Mouse (Mus musculus): ENCODE results near the gene Ccdc84. TPM values are rescaled to one million over a fixed set of nuclear protein-coding genes. Genes with fewer than 3 reads are reported as not detected.
"Not testable (repeated sequence)": the region's sequence is repeated elsewhere in the genome, so short reads cannot be mapped to it uniquely, and the experiment has no call there.

Gene Ccdc84
- polyA plus RNA-seq, 1 experiment from 2014 or later = 24.5 TPM

- ATAC-seq (no peak), DNase-seq (ENCODE audit: low spot score) (no peak)
- H3K36me3 ChIP-seq (ENCODE audit: insufficient read depth, low read length) = peaks cover 7% of the 10 kb centered on the region; the same call in 1 of the 2 replicates
- peak overlapping the region; percentile 70; the same call in 1 of the 2 replicates for H3K4me3 ChIP-seq (ENCODE audit: low read depth, low read length)
- peak overlapping the region; percentile 59 for H3K4me2 ChIP-seq (replicated peaks; ENCODE audit: low read depth, low read length)
- peaks cover 4% of the 10 kb centered on the region for H3K4me1 ChIP-seq (ENCODE audit: insufficient read depth, low read depth, low read length)
- TF ChIP-seq EP300 (IDR thresholded peaks at IDR 0.05) (no peak), CTCF (IDR thresholded peaks at IDR 0.05) (no peak)
- no peaks in the 10 kb centered on the region for H3K27me3 ChIP-seq (replicated peaks; ENCODE audit: insufficient read depth, low read length)
- no peak overlapping the region for H3K27ac ChIP-seq (ENCODE audit: low read length)
- no peaks in the 10 kb centered on the region for H3K9me3 ChIP-seq (ENCODE audit: low read length)
- WGBS = 78% methylated on average over 5 of the region's 5 CpGs
- 0 out of 2 replicates have a peak overlapping the region, but pooled peaks have one; percentile 44 for H3K9ac ChIP-seq (replicated peaks; ENCODE audit: low read depth)
Measured at GRCm38 (mm10) chr9:44378153-44378730, 40.1 kb downstream of the Ccdc84 start.

GRCm38 (mm10) chr9:44377335-44377734, 41.0 kb downstream of the Ccdc84 start:
- H3K4me2 ChIP-seq (replicated peaks; ENCODE audit: low read depth, low read length); H3K36me3 ChIP-seq (ENCODE audit: insufficient read depth, low read length); ATAC-seq; H3K27me3 ChIP-seq (replicated peaks; ENCODE audit: insufficient read depth, low read length); H3K4me3 ChIP-seq (ENCODE audit: low read depth, low read length); H3K27ac ChIP-seq (ENCODE audit: low read length); H3K9ac ChIP-seq (replicated peaks; ENCODE audit: low read depth); DNase-seq (ENCODE audit: low spot score); H3K4me1 ChIP-seq (ENCODE audit: insufficient read depth, low read depth, low read length); H3K9me3 ChIP-seq (ENCODE audit: low read length): not testable (repeated sequence)
- WGBS = 84% methylated on average over 2 of the region's 2 CpGs

GRCm38 (mm10) chr9:44376141-44376540, 42.2 kb downstream of the Ccdc84 start:
- TF ChIP-seq EP300 (IDR thresholded peaks at IDR 0.05) (no peak), CTCF (IDR thresholded peaks at IDR 0.05) (no peak)
- Histone ChIP-seq H3K4me1 (ENCODE audit: insufficient read depth, low read depth, low read length) (peaks cover 4% of the 10 kb centered on the region), H3K4me3 (ENCODE audit: low read depth, low read length) (no peak overlapping the region), H3K27me3 (replicated peaks; ENCODE audit: insufficient read depth, low read length) (no peaks in the 10 kb centered on the region), H3K9ac (replicated peaks; ENCODE audit: low read depth) (no peak overlapping the region), H3K27ac (ENCODE audit: low read length) (no peak overlapping the region), H3K36me3 (ENCODE audit: insufficient read depth, low read length) (no peaks in the 10 kb centered on the region), H3K4me2 (replicated peaks; ENCODE audit: low read depth, low read length) (no peak overlapping the region), H3K9me3 (ENCODE audit: low read length) (no peaks in the 10 kb centered on the region)
- WGBS = 77% methylated on average over 6 of the region's 6 CpGs
- ATAC-seq (no peak), DNase-seq (ENCODE audit: low spot score) (no peak)

- H3K9ac ChIP-seq (replicated peaks; ENCODE audit: low read depth) = no peak overlapping the region
- no peaks in the 10 kb centered on the region for H3K9me3 ChIP-seq (ENCODE audit: low read length)
- no peaks in the 10 kb centered on the region for H3K36me3 ChIP-seq (ENCODE audit: insufficient read depth, low read length)
- TF ChIP-seq EP300 (IDR thresholded peaks at IDR 0.05) = no peak
- H3K27ac ChIP-seq (ENCODE audit: low read length) = no peak overlapping the region
- no peak overlapping the region for H3K4me2 ChIP-seq (replicated peaks; ENCODE audit: low read depth, low read length)
- H3K4me1 ChIP-seq (ENCODE audit: insufficient read depth, low read depth, low read length) = no peaks in the 10 kb centered on the region
- H3K27me3 ChIP-seq (replicated peaks; ENCODE audit: insufficient read depth, low read length) = no peaks in the 10 kb centered on the region
- no peak overlapping the region for H3K4me3 ChIP-seq (ENCODE audit: low read depth, low read length)
- DNase-seq (ENCODE audit: low spot score) (no peak), ATAC-seq (no peak)
Measured at GRCm38 (mm10) chr9:44373386-44373785, 45.0 kb downstream of the Ccdc84 start.

GRCm38 (mm10) chr9:44364480-44364879, 53.9 kb downstream of the Ccdc84 start:
- no peaks in the 10 kb centered on the region for H3K4me1 ChIP-seq (ENCODE audit: insufficient read depth, low read depth, low read length)
- H3K9ac ChIP-seq (replicated peaks; ENCODE audit: low read depth) = no peak overlapping the region
- no peaks in the 10 kb centered on the region for H3K9me3 ChIP-seq (ENCODE audit: low read length)
- ATAC-seq (no peak), DNase-seq (ENCODE audit: low spot score) (no peak)
- WGBS = 59% methylated on average over 3 of the region's 3 CpGs
- H3K4me2 ChIP-seq (replicated peaks; ENCODE audit: low read depth, low read length) = no peak overlapping the region
- H3K36me3 ChIP-seq (ENCODE audit: insufficient read depth, low read length) = peaks cover 3% of the 10 kb centered on the region; the same call in 1 of the 2 replicates
- H3K27me3 ChIP-seq (replicated peaks; ENCODE audit: insufficient read depth, low read length) = no peaks in the 10 kb centered on the region
- TF ChIP-seq EP300 (IDR thresholded peaks at IDR 0.05) (no peak), CTCF (IDR thresholded peaks at IDR 0.05) (peak; percentile 51)
- H3K4me3 ChIP-seq (ENCODE audit: low read depth, low read length) = no peak overlapping the region
- H3K27ac ChIP-seq (ENCODE audit: low read length) = no peak overlapping the region

GRCm38 (mm10) chr9:44361931-44362330, 56.4 kb downstream of the Ccdc84 start:
- ATAC-seq = peak; percentile 37
- not testable (repeated sequence) for H3K4me1 ChIP-seq (ENCODE audit: insufficient read depth, low read depth, low read length); H3K27me3 ChIP-seq (replicated peaks; ENCODE audit: insufficient read depth, low read length); DNase-seq (ENCODE audit: low spot score); H3K9me3 ChIP-seq (ENCODE audit: low read length)
- H3K27ac ChIP-seq (ENCODE audit: low read length) = peak overlapping the region; percentile 2; the same call in 1 of the 2 replicates
- H3K36me3 ChIP-seq (ENCODE audit: insufficient read depth, low read length) = peaks cover 12% of the 10 kb centered on the region; the same call in 1 of the 2 replicates
- H3K4me3 ChIP-seq (ENCODE audit: low read depth, low read length) = peak overlapping the region; percentile 94
- WGBS = 40% methylated on average over 4 of the region's 4 CpGs
- peak overlapping the region; percentile 84 for H3K4me2 ChIP-seq (replicated peaks; ENCODE audit: low read depth, low read length)
- H3K9ac ChIP-seq (replicated peaks; ENCODE audit: low read depth) = 0 out of 2 replicates have a peak overlapping the region, but pooled peaks have one; percentile 93

All from lung, postnatal 0 days (tissue).